Mouse (Mus musculus) layer of hippocampus, adult 11-12 months (tissue): Measurements from ENCODE around the gene Hoxc10.

Source experiments
- DNase-seq: peaks from one replicate; pipeline ENCODE4 v3.0.0; 2022; ENCODE audit warnings: low spot score

Hoxc10 gene

DNA sequence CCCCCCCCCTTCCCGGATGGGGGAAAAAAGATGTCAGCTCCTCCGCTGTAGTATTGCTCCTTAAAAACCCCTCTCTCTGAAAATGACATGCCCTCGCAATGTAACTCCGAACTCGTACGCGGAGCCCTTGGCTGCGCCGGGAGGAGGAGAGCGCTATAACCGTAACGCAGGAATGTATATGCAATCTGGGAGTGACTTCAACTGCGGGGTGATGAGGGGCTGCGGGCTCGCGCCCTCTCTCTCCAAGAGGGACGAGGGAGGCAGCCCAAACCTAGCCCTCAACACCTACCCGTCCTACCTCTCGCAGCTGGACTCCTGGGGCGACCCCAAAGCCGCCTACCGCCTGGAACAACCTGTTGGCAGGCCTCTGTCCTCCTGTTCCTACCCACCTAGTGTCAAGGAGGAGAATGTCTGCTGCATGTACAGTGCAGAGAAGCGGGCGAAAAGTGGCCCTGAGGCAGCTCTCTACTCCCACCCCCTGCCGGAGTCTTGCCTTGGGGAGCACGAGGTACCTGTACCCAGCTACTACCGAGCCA, at the start of gene Hoxc10:
Gene Hoxc10, plus strand, starts transcription at position 21 of the 536 bp plus-strand sequence.
- no peak for DNase-seq

DNA sequence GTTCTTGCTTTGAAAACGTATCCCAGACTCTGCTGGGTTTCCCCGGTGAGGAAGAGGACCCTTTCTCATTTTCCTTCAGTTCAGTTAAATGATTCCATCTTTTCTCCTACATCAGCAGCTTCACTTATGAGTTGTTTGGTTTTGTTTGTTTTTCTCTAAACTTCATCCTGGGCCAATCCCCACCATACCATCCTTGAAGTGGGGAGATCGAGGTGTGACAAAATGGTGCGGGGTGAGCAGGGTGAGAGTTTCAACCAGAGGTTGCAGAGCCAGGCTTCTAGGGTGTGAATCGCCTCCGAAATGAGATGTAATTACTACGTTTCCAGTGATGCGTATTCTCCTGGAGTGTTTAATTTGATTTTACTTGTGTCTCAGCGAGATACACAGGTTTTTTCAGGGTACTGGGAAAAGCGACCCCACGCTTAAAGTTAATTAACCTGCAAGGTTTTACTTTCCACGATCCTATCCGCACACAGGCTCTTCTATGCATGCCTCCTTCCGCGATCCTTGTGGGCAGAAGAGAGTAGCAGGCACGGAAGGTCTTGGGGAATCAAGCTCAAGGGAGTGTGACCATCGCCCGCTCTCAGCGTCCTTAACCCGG, 48.5 kb upstream of the Hoxc10 start:
- no peak for DNase-seq

DNA sequence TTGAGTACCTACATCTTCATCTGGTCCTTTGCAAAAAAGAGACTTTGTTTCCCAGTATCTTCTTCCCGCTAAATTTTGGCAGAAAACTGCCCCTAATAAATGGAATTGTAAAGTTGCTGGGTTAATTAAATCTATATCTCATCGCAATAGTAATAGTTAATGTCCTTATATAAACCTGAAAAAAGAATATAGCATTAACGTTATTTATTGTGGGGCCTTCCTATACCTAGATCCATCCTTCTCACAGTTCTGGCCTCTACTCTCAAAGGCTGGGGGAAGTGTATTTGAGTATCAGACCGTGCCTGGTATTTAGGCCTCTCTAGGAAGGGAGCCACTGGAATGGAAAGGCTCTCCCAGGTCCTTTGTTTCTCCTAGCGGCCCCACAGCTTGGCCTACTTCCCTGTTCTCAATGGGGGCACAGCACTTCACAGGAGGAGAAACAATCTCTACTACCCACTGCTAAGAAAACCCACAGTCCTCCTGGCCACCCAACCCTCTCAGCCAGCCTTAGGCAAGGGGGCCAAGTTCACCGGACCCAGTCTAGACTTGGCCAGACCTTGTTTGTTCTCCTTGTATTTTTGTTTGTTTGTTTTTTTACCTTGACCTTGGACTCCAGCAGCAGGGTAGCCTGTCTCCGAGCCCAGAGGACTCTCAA, 47.9 kb upstream of the Hoxc10 start:
- DNase-seq = no peak

DNA sequence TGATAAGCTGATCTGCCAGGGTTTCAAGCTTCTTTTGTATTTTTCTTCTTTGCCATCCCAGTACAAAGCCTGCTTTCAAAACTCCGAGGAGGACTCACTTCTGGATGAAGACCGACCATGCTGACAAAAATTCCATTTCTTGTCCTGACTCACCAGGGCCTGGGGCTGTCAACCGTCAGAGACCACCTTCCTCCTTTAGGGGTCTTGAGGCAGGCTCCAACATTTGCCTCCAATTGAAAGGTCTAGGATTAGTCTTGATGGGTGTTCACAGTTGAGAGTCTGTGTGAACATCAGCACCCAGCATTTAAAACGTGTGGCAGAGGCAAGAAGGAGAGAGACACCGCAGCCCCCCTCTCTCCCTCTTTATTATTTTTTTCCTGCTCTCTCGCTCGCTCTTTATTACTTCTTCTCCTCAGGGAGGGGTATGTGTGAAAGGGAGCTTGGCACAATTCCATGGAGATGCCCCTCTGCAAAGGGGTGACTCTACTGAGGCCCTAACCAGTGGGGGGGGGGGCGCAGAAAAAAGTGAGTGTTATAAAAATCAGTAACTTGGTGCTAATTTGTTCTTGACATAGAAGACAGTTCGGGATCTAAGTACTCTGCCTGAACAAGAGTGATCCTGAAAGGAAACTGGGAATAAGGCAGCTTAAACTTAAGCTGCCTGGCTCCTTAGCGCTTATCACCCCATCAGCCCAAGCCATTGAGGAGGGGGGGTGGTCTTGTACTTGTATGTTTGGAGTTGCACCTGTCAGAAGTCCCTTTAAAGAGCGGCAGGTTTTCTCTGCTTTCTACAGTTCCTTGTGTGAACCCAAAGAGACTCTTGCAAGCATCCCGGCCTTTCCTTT, 47.0 kb upstream of the Hoxc10 start:
- DNase-seq = no peak

GRCm38 (mm10) chr15:102920619-102921018, 46.0 kb upstream of the Hoxc10 start:
- no peak for DNase-seq

- DNase-seq = no peak
Measured at GRCm38 (mm10) chr15:102921053-102922011, 45.3 kb upstream of the Hoxc10 start, which contains the start of gene Hoxc13. Hoxc13 (plus strand) TSS chr15:102921103.

GRCm38 (mm10) chr15:102922012-102922362, 44.6 kb upstream of the Hoxc10 start:
- no peak for DNase-seq

- DNase-seq = no peak
Measured at GRCm38 (mm10) chr15:102922636-102923500, 43.7 kb upstream of the Hoxc10 start.

- no peak for DNase-seq
Measured at GRCm38 (mm10) chr15:102927032-102927645, 39.5 kb upstream of the Hoxc10 start.

- no peak for DNase-seq
Measured at GRCm38 (mm10) chr15:102931706-102932358, 34.8 kb upstream of the Hoxc10 start.

- no peak for DNase-seq
Measured at GRCm38 (mm10) chr15:102934438-102934837, 32.2 kb upstream of the Hoxc10 start.

GRCm38 (mm10) chr15:102934897-102935296, 31.7 kb upstream of the Hoxc10 start:
- no peak for DNase-seq

GRCm38 (mm10) chr15:102936279-102936972, 30.2 kb upstream of the Hoxc10 start, which contains the start of gene Hoxc12:
Hoxc12 (plus strand) TSS chr15:102936757.
- DNase-seq = no peak

GRCm38 (mm10) chr15:102937036-102937666, 29.4 kb upstream of the Hoxc10 start:
- DNase-seq = no peak

- no peak for DNase-seq
Measured at GRCm38 (mm10) chr15:102939256-102940155, 27.1 kb upstream of the Hoxc10 start.

DNA sequence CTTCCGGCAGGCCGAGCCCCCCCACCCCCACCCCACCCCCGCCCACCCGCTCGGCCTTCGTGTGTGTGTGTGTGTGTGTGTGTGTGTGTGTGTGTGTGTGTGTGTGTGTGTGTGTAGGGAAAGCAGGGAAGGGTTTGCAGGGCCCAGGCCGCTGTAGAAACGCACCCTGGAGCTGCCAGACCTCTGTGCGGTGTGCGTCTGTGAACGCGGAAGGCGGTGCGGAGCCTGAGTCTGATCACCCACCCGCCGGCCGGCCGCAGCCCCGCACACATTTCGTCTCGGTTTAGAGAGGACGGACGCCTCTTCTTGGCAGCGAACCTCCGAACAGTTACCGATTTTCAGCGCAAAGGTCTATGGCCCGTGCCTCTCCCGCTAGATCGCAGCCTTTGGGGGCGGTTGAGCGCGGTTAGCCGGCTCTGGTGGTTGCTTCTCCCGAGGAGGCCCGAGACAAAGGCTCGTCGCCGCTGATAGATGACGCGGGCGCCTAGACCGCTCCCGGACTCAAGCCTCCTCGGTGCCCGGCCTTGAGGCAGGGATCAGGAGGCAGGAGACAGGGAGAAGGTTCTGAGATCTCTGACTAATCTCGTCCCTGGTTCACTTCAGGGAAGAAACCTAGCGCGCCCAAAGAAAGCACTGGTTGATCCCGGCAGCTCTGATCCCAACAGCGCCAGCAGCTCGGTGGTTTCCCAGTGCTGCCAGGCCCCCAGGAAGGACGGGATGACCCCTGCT, 23.7 kb upstream of the Hoxc10 start:
- no peak for DNase-seq

DNA sequence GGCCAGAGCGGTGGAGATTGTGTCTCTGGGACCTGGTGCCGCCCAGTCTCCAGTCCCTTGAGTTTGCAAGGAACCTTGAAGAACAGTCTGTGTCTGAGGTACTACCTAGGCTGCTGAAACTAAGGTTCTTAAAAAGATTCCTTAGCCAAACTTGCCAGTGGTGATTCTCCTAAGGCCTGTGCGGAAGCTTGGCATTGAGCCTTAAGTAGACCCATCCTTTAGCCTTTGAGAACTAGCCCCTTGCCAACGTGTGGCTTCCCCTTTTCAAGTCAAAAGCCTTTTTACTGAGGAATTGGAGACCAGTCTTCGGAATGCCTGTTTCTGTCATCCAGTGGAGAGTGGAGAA, 23.2 kb upstream of the Hoxc10 start:
- no peak for DNase-seq
